Mouse (Mus musculus) lung, postnatal 0 days (tissue): ENCODE data around the gene Unc119. TPM values are rescaled to one million over a fixed set of nuclear protein-coding genes. Genes with fewer than 3 reads are reported as not detected.
A peak's percentile ranks its signal among the peaks of the same experiment; 100 is the strongest.

Source experiments
- ATAC-seq: fragments of 200-750 bp; cut with Nextera tagmentation; 2 replicates; pipeline ENCODE4 v1.8.0; 2017; ENCODE audit warnings: moderate library complexity
- DNase-seq: peaks from one replicate; pipeline ENCODE4 v3.0.0-alpha.2; 2016; ENCODE audit warnings: low spot score
- H3K27ac ChIP-seq: fragments of 300-500 bp; sonication (generic); 2 replicates; pipeline ENCODE4 v1.5.1; 2014; ENCODE audit warnings: antibody characterized with exemption, mild to moderate bottlenecking, low read length, mixed read lengths
- H3K27me3 ChIP-seq: fragments of 300-500 bp; sonication (generic); replicated peaks from 2 replicates; pipeline ENCODE4 v1.6.1; 2014; ENCODE audit warnings: low read length, mixed read lengths; ENCODE audit not compliant: insufficient read depth
- H3K36me3 ChIP-seq: fragments of 300-500 bp; sonication (generic); 2 replicates; pipeline ENCODE4 v1.6.1; 2014; ENCODE audit warnings: low read length, mixed read lengths; ENCODE audit not compliant: insufficient read depth
- H3K4me1 ChIP-seq: fragments of 300-500 bp; sonication (generic); 2 replicates; pipeline ENCODE4 v1.6.1; 2014; ENCODE audit warnings: antibody characterized with exemption, low read depth, low read length, mixed read lengths; ENCODE audit not compliant: insufficient read depth
- H3K4me2 ChIP-seq: fragments of 300-500 bp; sonication (generic); replicated peaks from 2 replicates; pipeline ENCODE4 v1.6.1; 2014; ENCODE audit warnings: low read depth, mild to moderate bottlenecking, low read length, moderate library complexity, mixed read lengths
- H3K4me3 ChIP-seq: fragments of 300-500 bp; sonication (generic); 2 replicates; pipeline ENCODE4 v1.5.1; 2014; ENCODE audit warnings: low read depth, low read length
- H3K9ac ChIP-seq: fragments of 300-500 bp; sonication (generic); replicated peaks from 2 replicates; pipeline ENCODE4 v1.6.1; 2014; ENCODE audit warnings: low read depth, mild to moderate bottlenecking
- H3K9me3 ChIP-seq: fragments of 300-500 bp; sonication (generic); 2 replicates; pipeline ENCODE4 v1.6.1; 2016; ENCODE audit warnings: low read length, mixed read lengths
- CTCF ChIP-seq: IDR thresholded peaks from 2 replicates; pipeline ENCODE4 v1.5.1; 2016; ENCODE audit warnings: antibody characterized with exemption, mild to moderate bottlenecking
- EP300 ChIP-seq: IDR thresholded peaks from 2 replicates; pipeline ENCODE4 v1.6.1; 2016; ENCODE audit warnings: antibody characterized with exemption, mild to moderate bottlenecking, control low read depth
- WGBS: fragments of 180-500 bp; shearing (Covaris S2); extraction: QIAGEN DNeasy Blood & Tissue Kit; methylation state at CpG from one replicate; pipeline ENCODE4 v1.1.7; 2014; 5-methylcytosine and 5-hydroxymethylcytosine counted together
- polyA plus RNA-seq: library from polyadenylated mRNA; unstranded; fragments of >200 nt; fragmentation: Nextera tagmentation; extraction: Ambion mirVana; gene quantifications from 2 replicates; pipeline ENCODE4 v1.2.1, GENCODE M21; 2015

Unc119 gene
- polyA plus RNA-seq, 1 experiment from 2014 or later, result 37.5 TPM

DNA sequence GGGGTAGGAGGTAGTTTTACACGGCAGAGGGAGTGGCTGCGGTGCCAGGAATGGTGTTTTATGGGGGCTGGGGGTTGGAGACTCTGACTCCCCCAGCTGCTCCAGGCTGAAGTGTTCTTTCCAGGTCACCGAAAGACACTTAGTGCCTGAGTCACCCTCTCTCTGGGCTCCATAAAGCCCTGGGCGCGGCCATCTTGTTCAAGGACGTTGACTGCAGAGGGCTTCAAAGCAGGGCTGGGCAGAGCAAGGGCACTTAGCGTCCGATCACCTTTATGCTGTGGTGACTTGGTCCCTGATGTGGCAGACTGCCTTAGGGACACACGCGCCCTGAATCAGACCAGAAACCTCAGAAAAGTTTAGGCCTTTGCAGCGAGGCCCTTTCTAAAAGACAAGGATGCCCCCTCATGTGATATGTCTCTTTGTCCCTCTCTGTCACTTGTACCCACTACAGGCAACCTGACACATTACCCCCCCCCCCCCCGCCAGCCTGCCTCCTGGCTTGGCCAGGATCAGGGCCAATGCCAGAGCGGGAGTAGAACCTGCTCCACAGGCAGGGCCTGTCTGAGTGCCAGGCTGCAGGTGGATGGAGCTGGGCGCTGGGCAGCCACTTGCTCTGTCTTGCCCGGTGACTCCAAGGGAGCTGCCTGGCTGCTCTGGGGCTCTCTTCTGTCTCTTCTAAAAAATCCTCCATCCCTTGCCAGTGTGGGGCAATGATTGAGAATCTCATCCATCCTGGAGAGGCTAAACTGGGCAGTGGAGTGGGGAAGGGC lies 24.4 kb downstream of the Unc119 start:
- peak; percentile 67 for ATAC-seq
- Histone ChIP-seq H3K27ac (0 out of 2 replicates have a peak overlapping the region, but pooled peaks have one; percentile 9), H3K4me2 (no peak overlapping the region), H3K4me1 (no peaks in the 10 kb centered on the region), H3K27me3 (no peaks in the 10 kb centered on the region), H3K36me3 (no peaks in the 10 kb centered on the region), H3K9me3 (no peaks in the 10 kb centered on the region), H3K9ac (no peak overlapping the region), H3K4me3 (no peak overlapping the region)
- 68% methylated on average over 15 of the region's 15 CpGs for WGBS
- DNase-seq, result peak; percentile 49
- TF ChIP-seq CTCF, result no peak
- no peak for TF ChIP-seq EP300

DNA sequence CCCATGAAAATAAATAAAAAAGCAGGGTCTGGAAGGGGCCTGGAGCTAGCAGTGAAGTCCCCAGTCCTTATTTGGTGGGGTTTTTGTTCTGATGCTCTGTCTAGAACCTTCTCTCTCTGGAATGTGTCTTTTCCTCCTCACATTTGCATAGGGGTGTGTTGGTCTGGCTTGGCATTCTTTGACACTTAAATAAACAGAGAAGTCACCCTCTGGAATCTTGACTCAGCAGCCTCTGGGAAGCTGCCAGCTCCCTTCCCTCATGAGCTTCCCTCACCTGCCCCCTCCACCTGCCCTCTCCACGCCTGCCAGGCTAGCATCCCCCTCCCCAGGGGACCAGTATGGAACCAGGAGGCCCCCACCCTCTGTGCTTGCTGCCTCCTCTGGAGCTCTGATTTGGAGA lies 27.1 kb downstream of the Unc119 start:
- Histone ChIP-seq H3K9ac (no peak overlapping the region), H3K36me3 (no peaks in the 10 kb centered on the region), H3K9me3 (no peaks in the 10 kb centered on the region), H3K4me2 (no peak overlapping the region), H3K27ac (peak overlapping the region; percentile 70), H3K4me3 (no peak overlapping the region), H3K27me3 (no peaks in the 10 kb centered on the region), H3K4me1 (no peaks in the 10 kb centered on the region)
- WGBS, result 27% methylated on average over 1 of the region's 1 CpGs
- peak; percentile 85 for ATAC-seq
- no peak for TF ChIP-seq CTCF
- peak; percentile 78 for TF ChIP-seq EP300
- DNase-seq, result peak; percentile 86

DNA sequence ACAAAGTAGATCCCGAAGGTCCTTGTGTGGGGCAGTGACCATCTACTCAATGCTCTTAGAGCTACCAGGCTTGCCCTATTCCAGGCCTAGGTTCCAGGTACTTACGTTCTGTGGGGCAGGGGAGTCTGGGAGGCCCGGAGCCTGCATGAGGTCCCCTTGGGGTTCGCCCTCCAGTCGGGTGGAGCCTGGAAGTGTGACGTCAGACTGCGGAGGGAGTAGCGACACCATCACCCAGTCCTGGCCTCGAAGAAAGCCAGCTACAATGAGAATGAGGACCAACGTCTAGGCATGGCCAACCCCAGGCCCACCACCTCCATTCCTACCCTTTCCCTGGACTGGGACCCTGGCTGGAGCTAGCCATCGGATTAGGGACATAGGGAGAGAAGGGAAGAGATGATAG lies 28.4 kb downstream of the Unc119 start:
- H3K27me3 ChIP-seq, result no peaks in the 10 kb centered on the region
- no peaks in the 10 kb centered on the region for H3K9me3 ChIP-seq
- H3K9ac ChIP-seq, result no peak overlapping the region
- H3K27ac ChIP-seq, result no peak overlapping the region
- ATAC-seq (no peak), DNase-seq (no peak)
- H3K4me1 ChIP-seq, result no peaks in the 10 kb centered on the region
- TF ChIP-seq CTCF (no peak), EP300 (no peak)
- H3K36me3 ChIP-seq, result no peaks in the 10 kb centered on the region
- H3K4me3 ChIP-seq, result no peak overlapping the region
- no peak overlapping the region for H3K4me2 ChIP-seq
- WGBS, result 84% methylated on average over 11 of the region's 11 CpGs

DNA sequence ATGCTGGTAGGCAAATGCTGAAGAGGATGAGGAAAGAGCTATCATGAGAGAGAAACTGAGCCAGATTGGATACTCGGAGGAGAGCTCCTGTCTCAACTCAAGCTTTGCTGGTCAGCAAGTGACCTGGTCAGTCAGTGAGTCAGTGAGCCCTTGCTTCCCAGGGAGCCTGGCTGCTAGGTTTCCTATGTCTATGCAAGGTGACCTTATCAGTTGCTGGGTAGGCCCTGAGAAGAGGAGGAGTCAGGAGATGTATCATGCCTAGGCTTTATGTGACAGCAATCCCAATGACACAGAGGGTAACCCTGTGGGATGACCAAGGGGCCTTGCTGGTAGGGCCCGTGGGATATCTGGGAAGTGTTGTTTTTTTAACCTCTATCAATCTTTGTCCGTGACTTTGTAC lies 28.9 kb downstream of the Unc119 start:
- Histone ChIP-seq H3K27me3 (no peaks in the 10 kb centered on the region), H3K9ac (no peak overlapping the region), H3K36me3 (no peaks in the 10 kb centered on the region), H3K4me2 (no peak overlapping the region), H3K4me1 (no peaks in the 10 kb centered on the region), H3K27ac (no peak overlapping the region), H3K9me3 (no peaks in the 10 kb centered on the region), H3K4me3 (no peak overlapping the region)
- ATAC-seq, result no peak
- no peak for DNase-seq
- TF ChIP-seq CTCF (no peak), EP300 (no peak)
- WGBS, result 49% methylated on average over 3 of the region's 3 CpGs

DNA sequence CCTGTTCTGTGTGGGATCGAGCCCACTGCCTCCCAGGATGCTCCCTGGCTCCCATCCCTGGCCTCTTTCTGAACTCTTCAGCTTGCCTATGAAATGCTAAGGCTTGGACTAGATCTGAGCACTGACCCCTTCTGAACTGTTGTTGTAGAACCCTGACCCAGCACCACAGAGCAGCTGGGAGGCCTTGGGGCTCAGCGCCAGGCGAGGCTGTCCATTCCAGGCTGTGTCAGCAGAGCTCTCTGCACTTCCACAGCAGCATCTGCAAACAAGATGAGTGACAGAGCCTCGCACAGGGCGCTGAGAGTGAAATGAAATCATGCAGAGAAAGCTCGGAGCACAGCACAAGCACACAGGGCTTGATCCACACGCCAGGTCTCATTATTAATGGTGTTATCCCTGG lies 29.3 kb downstream of the Unc119 start:
- H3K4me2 ChIP-seq, result no peak overlapping the region
- no peak overlapping the region for H3K9ac ChIP-seq
- DNase-seq, result no peak
- no peak for ATAC-seq
- no peaks in the 10 kb centered on the region for H3K36me3 ChIP-seq
- no peaks in the 10 kb centered on the region for H3K4me1 ChIP-seq
- WGBS, result 43% methylated on average over 7 of the region's 7 CpGs
- no peak overlapping the region for H3K27ac ChIP-seq
- TF ChIP-seq CTCF (no peak), EP300 (no peak)
- no peaks in the 10 kb centered on the region for H3K9me3 ChIP-seq
- H3K27me3 ChIP-seq, result no peaks in the 10 kb centered on the region
- H3K4me3 ChIP-seq, result no peak overlapping the region

DNA sequence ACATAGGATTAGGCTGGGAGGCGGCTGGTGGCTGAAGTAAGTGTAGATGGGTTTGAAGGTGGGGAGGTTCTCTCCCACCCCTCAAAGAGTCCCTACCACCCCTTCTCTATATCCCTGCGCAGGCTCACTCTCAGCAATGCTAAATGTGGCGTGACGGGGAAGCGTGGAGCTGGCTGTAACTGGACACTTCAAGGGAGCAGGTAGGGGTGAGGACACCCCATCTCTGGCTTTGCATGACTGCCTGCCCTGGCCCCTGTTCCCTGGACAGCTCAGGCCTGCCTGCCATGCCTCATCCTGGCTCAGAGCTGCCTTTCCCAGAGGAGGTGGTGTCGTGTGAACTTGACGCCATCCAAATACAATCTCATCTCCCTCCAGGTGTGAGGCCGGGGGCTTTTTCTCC lies 30.9 kb downstream of the Unc119 start:
- Histone ChIP-seq H3K36me3 (no peaks in the 10 kb centered on the region), H3K4me1 (no peaks in the 10 kb centered on the region), H3K9ac (no peak overlapping the region), H3K4me3 (no peak overlapping the region), H3K9me3 (no peaks in the 10 kb centered on the region), H3K4me2 (no peak overlapping the region), H3K27me3 (no peaks in the 10 kb centered on the region), H3K27ac (no peak overlapping the region)
- no peak for TF ChIP-seq EP300
- ATAC-seq (no peak), DNase-seq (no peak)
- 75% methylated on average over 8 of the region's 8 CpGs for WGBS
